Mouse (Mus musculus) heart, embryonic 15.5 days (tissue): Measurements from ENCODE around the gene Itgb1bp1. TPM values are rescaled to one million over a fixed set of nuclear protein-coding genes. Genes with fewer than 3 reads are reported as not detected.

Experiments used
- ATAC-seq: fragments of 200-750 bp; cut with Nextera tagmentation; replicated peaks from 2 replicates; pipeline ENCODE4 v1.8.0; 2017; ENCODE audit warnings: low read depth, moderate TSS enrichment; ENCODE audit not compliant: insufficient number of reproducible peaks, insufficient read depth, low FRiP score
- H3K27ac ChIP-seq: fragments of 300-500 bp; sonication (generic); 2 replicates; pipeline ENCODE4 v1.5.1; 2015; ENCODE audit warnings: mild to moderate bottlenecking, inconsistent platforms
- H3K27me3 ChIP-seq: fragments of 300-500 bp; sonication (generic); 2 replicates; pipeline ENCODE4 v1.6.1; 2015; ENCODE audit warnings: inconsistent platforms
- H3K36me3 ChIP-seq: fragments of 300-500 bp; sonication (generic); 2 replicates; pipeline ENCODE4 v1.6.1; 2015; ENCODE audit warnings: mild to moderate bottlenecking, inconsistent platforms
- H3K4me1 ChIP-seq: fragments of 300-500 bp; sonication (generic); replicated peaks from 2 replicates; pipeline ENCODE4 v1.6.1; 2015; ENCODE audit warnings: inconsistent platforms
- H3K4me2 ChIP-seq: fragments of 300-500 bp; sonication (generic); 2 replicates; pipeline ENCODE4 v1.6.1; 2015; ENCODE audit warnings: inconsistent platforms, mild to moderate bottlenecking, moderate library complexity
- H3K4me3 ChIP-seq: fragments of 300-500 bp; sonication (generic); 2 replicates; pipeline ENCODE4 v1.5.1; 2015; ENCODE audit warnings: mild to moderate bottlenecking, inconsistent platforms
- H3K9ac ChIP-seq: fragments of 300-500 bp; sonication (generic); 2 replicates; pipeline ENCODE4 v1.6.1; 2015; ENCODE audit warnings: mild to moderate bottlenecking, inconsistent platforms
- H3K9me3 ChIP-seq: fragments of 300-500 bp; sonication (generic); replicated peaks from 2 replicates; pipeline ENCODE4 v1.6.1; 2016; ENCODE audit warnings: inconsistent platforms
- WGBS: fragments of 180-500 bp; shearing (Covaris S2); methylation state at CpG from one replicate; pipeline ENCODE4 v1.1.7; 2015; ENCODE audit warnings: mixed read lengths; 5-methylcytosine and 5-hydroxymethylcytosine counted together
- polyA plus RNA-seq: library from polyadenylated mRNA; unstranded; fragments of >200 nt; fragmentation: Nextera tagmentation; extraction: Ambion mirVana; gene quantifications from 2 replicates; pipeline ENCODE4 v1.2.1, GENCODE M21; 2015

Itgb1bp1 gene
- polyA plus RNA-seq, 1 experiment from 2014 or later: 35.0 TPM

- H3K9ac ChIP-seq: no peak overlapping the region
- H3K36me3 ChIP-seq: peaks cover 19% of the 10 kb centered on the region; the same call in 1 of the 2 replicates
- no peak overlapping the region for H3K4me3 ChIP-seq
- H3K9me3 ChIP-seq: no peaks in the 10 kb centered on the region
- no peak overlapping the region for H3K27ac ChIP-seq
- 88% methylated on average over 2 of the region's 2 CpGs for WGBS
- H3K27me3 ChIP-seq: no peaks in the 10 kb centered on the region
- ATAC-seq: no peak
- no peaks in the 10 kb centered on the region for H3K4me1 ChIP-seq
- no peak overlapping the region for H3K4me2 ChIP-seq
These were observed 51.5 kb downstream of the Itgb1bp1 start for GRCm38 (mm10) chr12:21234560-21234959.

- Histone ChIP-seq H3K27ac (no peak overlapping the region), H3K36me3 (peaks cover 14% of the 10 kb centered on the region; the same call in 1 of the 2 replicates), H3K4me3 (no peak overlapping the region), H3K27me3 (no peaks in the 10 kb centered on the region), H3K4me2 (no peak overlapping the region), H3K9ac (no peak overlapping the region), H3K9me3 (no peaks in the 10 kb centered on the region), H3K4me1 (no peaks in the 10 kb centered on the region)
- no peak for ATAC-seq
- 87% methylated on average over 7 of the region's 7 CpGs for WGBS
These were observed 52.4 kb downstream of the Itgb1bp1 start for GRCm38 (mm10) chr12:21233727-21234126.

GRCm38 (mm10) chr12:21229076-21229918 is 56.8 kb downstream of the Itgb1bp1 start:
- Histone ChIP-seq H3K4me2 (no peak overlapping the region), H3K36me3 (peaks cover 10% of the 10 kb centered on the region; the same call in 1 of the 2 replicates), H3K27ac (no peak overlapping the region), H3K9me3 (no peaks in the 10 kb centered on the region), H3K4me1 (peaks cover 17% of the 10 kb centered on the region), H3K4me3 (no peak overlapping the region), H3K9ac (no peak overlapping the region), H3K27me3 (no peaks in the 10 kb centered on the region)
- ATAC-seq: no peak
- WGBS: 64% methylated on average over 17 of the region's 17 CpGs

GRCm38 (mm10) chr12:21228650-21229049 is 57.4 kb downstream of the Itgb1bp1 start:
- Histone ChIP-seq H3K9ac (no peak overlapping the region), H3K27me3 (no peaks in the 10 kb centered on the region), H3K4me2 (no peak overlapping the region), H3K27ac (no peak overlapping the region), H3K36me3 (peaks cover 10% of the 10 kb centered on the region; the same call in 1 of the 2 replicates), H3K4me1 (peaks cover 17% of the 10 kb centered on the region), H3K9me3 (no peaks in the 10 kb centered on the region), H3K4me3 (no peak overlapping the region)
- no peak for ATAC-seq
- 86% methylated on average over 4 of the region's 4 CpGs for WGBS

- 19% methylated on average over 6 of the region's 6 CpGs for WGBS
- no peak overlapping the region for H3K4me2 ChIP-seq
- peaks cover 10% of the 10 kb centered on the region; the same call in 1 of the 2 replicates for H3K36me3 ChIP-seq
- H3K27ac ChIP-seq: peak overlapping the region; percentile 78
- H3K4me1 ChIP-seq: peaks cover 17% of the 10 kb centered on the region
- H3K9ac ChIP-seq: no peak overlapping the region
- no peaks in the 10 kb centered on the region for H3K9me3 ChIP-seq
- no peaks in the 10 kb centered on the region for H3K27me3 ChIP-seq
- no peak overlapping the region for H3K4me3 ChIP-seq
- peak; percentile 74 for ATAC-seq
These were observed 58.8 kb downstream of the Itgb1bp1 start for GRCm38 (mm10) chr12:21227076-21227980.

- H3K36me3 ChIP-seq: peaks cover 10% of the 10 kb centered on the region; the same call in 1 of the 2 replicates
These were observed 59.8 kb downstream of the Itgb1bp1 start for GRCm38 (mm10) chr12:21226316-21226715.

GRCm38 (mm10) chr12:21225358-21225757 is 60.7 kb downstream of the Itgb1bp1 start:
- H3K27ac ChIP-seq: no peak overlapping the region
- H3K4me1 ChIP-seq: peaks cover 17% of the 10 kb centered on the region
- no peaks in the 10 kb centered on the region for H3K9me3 ChIP-seq
- no peaks in the 10 kb centered on the region for H3K27me3 ChIP-seq
- ATAC-seq: no peak
- H3K4me3 ChIP-seq: no peak overlapping the region
- H3K9ac ChIP-seq: no peak overlapping the region
- H3K36me3 ChIP-seq: peaks cover 2% of the 10 kb centered on the region; the same call in 1 of the 2 replicates
- WGBS: 72% methylated on average over 8 of the region's 8 CpGs
- no peak overlapping the region for H3K4me2 ChIP-seq

More at GRCm38 (mm10) chr12:21226316-21226715, 59.8 kb downstream of the Itgb1bp1 start:
- Histone ChIP-seq H3K4me1 (peaks cover 17% of the 10 kb centered on the region), H3K27me3 (no peaks in the 10 kb centered on the region), H3K4me2 (no peak overlapping the region), H3K27ac (peak overlapping the region; percentile 78; the same call in 1 of the 2 replicates), H3K4me3 (no peak overlapping the region), H3K9ac (no peak overlapping the region), H3K9me3 (no peaks in the 10 kb centered on the region)
- no peak for ATAC-seq
- WGBS: 76% methylated on average over 9 of the region's 9 CpGs

- Histone ChIP-seq H3K9ac (no peak overlapping the region), H3K9me3 (no peaks in the 10 kb centered on the region), H3K27ac (no peak overlapping the region), H3K4me3 (no peak overlapping the region), H3K4me1 (peaks cover 17% of the 10 kb centered on the region), H3K4me2 (no peak overlapping the region), H3K36me3 (peaks cover 4% of the 10 kb centered on the region; the same call in 1 of the 2 replicates), H3K27me3 (no peaks in the 10 kb centered on the region)
- 86% methylated on average over 4 of the region's 4 CpGs for WGBS
- no peak for ATAC-seq
These were observed 62.2 kb downstream of the Itgb1bp1 start for GRCm38 (mm10) chr12:21223923-21224322.

GRCm38 (mm10) chr12:21220596-21220995 is 65.5 kb downstream of the Itgb1bp1 start:
- Histone ChIP-seq H3K9ac (no peak overlapping the region), H3K36me3 (peaks cover 6% of the 10 kb centered on the region; the same call in 1 of the 2 replicates), H3K27ac (no peak overlapping the region), H3K4me3 (no peak overlapping the region), H3K27me3 (no peaks in the 10 kb centered on the region), H3K4me2 (no peak overlapping the region), H3K4me1 (no peaks in the 10 kb centered on the region; the same call in 1 of the 2 replicates), H3K9me3 (no peaks in the 10 kb centered on the region)
- 56% methylated on average over 1 of the region's 1 CpGs for WGBS
- no peak for ATAC-seq

- Histone ChIP-seq H3K4me2 (no peak overlapping the region), H3K4me3 (no peak overlapping the region), H3K9ac (no peak overlapping the region), H3K27me3 (no peaks in the 10 kb centered on the region), H3K4me1 (no peaks in the 10 kb centered on the region), H3K27ac (no peak overlapping the region), H3K36me3 (peaks cover 8% of the 10 kb centered on the region; the same call in 1 of the 2 replicates), H3K9me3 (no peaks in the 10 kb centered on the region)
- 46% methylated on average over 11 of the region's 11 CpGs for WGBS
- ATAC-seq: no peak
These were observed 68.2 kb downstream of the Itgb1bp1 start for GRCm38 (mm10) chr12:21217776-21218444.
